Mouse (Mus musculus) kidney, adult 2 months (tissue): ENCODE data around the gene Lamb2. TPM values are rescaled to one million over a fixed set of nuclear protein-coding genes. Genes with fewer than 3 reads are reported as not detected.

Source experiments
- DNase-seq: peaks from one replicate; pipeline ENCODE4 v3.0.0; 2021
- H3K27ac ChIP-seq: fragments of 200-500 bp; 2 replicates; pipeline ENCODE4 v1.5.1; 2012; ENCODE audit warnings: low read depth, low read length, control low read depth, inconsistent platforms; ENCODE audit not compliant: insufficient read depth
- H3K27me3 ChIP-seq: fragments of 200-500 bp; replicated peaks from 2 replicates; pipeline ENCODE4 v1.6.1; 2012; ENCODE audit warnings: mild to moderate bottlenecking, moderate library complexity, low read length, inconsistent platforms; ENCODE audit not compliant: control insufficient read depth, insufficient read depth
- H3K36me3 ChIP-seq: fragments of 200-500 bp; 2 replicates; pipeline ENCODE4 v1.6.1; 2012; ENCODE audit warnings: mild to moderate bottlenecking, moderate library complexity, low read length, inconsistent platforms; ENCODE audit not compliant: control insufficient read depth, insufficient read depth
- H3K4me1 ChIP-seq: fragments of 200-500 bp; 2 replicates; pipeline ENCODE4 v1.6.1; 2011; ENCODE audit warnings: low read length; ENCODE audit not compliant: control insufficient read depth, insufficient read depth
- H3K4me3 ChIP-seq: fragments of 200-500 bp; 2 replicates; pipeline ENCODE4 v1.5.1; 2011; ENCODE audit warnings: mild to moderate bottlenecking, low read depth, low read length, control low read depth; ENCODE audit not compliant: insufficient read depth
- CTCF ChIP-seq: fragments of 200-500 bp; conservative IDR thresholded peaks from 2 replicates; pipeline ENCODE4 v1.5.1; 2011; ENCODE audit warnings: low read depth, mild to moderate bottlenecking, control low read depth, low read length, moderate library complexity, mixed read lengths; ENCODE audit not compliant: insufficient read depth, insufficient read length
- POLR2A ChIP-seq: fragments of 200-500 bp; IDR thresholded peaks from one replicate; pipeline ENCODE4 v1.6.1; 2011; ENCODE audit warnings: low read depth, low read length, control low read depth
- WGBS: fragments of 180-500 bp; shearing (Covaris S2); methylation state at CpG from one replicate; pipeline ENCODE4 v1.1.7; 2018; 5-methylcytosine and 5-hydroxymethylcytosine counted together
- polyA plus RNA-seq: library from polyadenylated mRNA; depleted of rRNA; stranded (reverse); fragments of >200 nt; gene quantifications from 2 replicates; pipeline ENCODE4 v1.2.3, GENCODE M21; 2012; rRNA removed

Lamb2 gene
- polyA plus RNA-seq, 1 experiment = 80.4 TPM

DNA sequence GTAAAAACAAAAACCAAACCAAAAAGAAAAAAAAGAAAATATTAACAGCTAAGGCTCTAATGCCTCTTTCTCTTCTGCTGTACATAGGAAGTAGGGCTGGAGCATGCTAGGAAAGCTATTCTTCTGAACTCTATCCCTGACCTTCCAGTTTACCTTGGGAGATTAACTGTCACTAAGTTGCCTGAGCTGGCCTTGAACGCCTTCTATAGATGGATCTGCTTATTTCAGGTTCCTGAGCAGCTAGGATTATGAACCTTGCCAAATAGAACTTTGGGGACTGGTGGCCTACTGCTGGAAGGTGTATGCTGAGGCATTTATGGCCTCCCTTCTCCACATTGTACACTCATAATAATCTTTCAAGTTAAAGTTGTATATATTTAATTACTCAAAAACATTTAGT lies 51.4 kb downstream of the Lamb2 start:
- no peak for DNase-seq
- Histone ChIP-seq H3K36me3 (peaks cover 4% of the 10 kb centered on the region), H3K27ac (no peak overlapping the region), H3K27me3 (no peaks in the 10 kb centered on the region), H3K4me1 (no peaks in the 10 kb centered on the region), H3K4me3 (no peak overlapping the region)
- no peak for TF ChIP-seq CTCF
- TF ChIP-seq POLR2A = no peak
- WGBS = 78% methylated on average over 1 of the region's 1 CpGs

DNA sequence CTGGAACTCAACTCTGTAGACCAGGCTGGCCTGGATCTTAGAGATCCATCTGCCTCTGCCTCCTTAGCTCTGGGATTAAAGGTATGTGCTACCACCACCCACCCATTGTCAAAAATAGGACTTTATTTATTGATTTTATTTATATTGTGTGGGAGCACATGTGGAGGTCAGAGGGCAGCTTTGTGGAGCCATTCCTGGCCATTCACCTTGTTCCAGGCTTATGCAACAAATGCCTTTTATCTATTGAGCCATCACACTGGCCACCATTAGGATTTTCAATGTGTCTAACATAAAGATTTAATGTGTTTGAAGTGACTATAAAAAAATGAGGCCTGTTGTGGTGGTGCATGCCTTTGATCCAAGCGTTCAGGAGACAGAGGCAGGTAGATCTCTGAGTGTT lies 52.0 kb downstream of the Lamb2 start:
- Histone ChIP-seq H3K4me1 (no peaks in the 10 kb centered on the region), H3K27ac (no peak overlapping the region), H3K27me3 (no peaks in the 10 kb centered on the region), H3K4me3 (no peak overlapping the region), H3K36me3 (peaks cover 4% of the 10 kb centered on the region)
- 88% methylated on average over 1 of the region's 1 CpGs for WGBS
- TF ChIP-seq CTCF (no peak), POLR2A (no peak)
- no peak for DNase-seq

Other genes with a start within 250 kb of the Lamb2 start
- gene Dag1, start 215.8 kb upstream of the Lamb2 start, polyA plus RNA-seq = 66.8 and 67.2 TPM in 2 replicates
- 38.9 and 39.3 TPM in 2 replicates for gene Nicn1, start 189.3 kb upstream of the Lamb2 start, polyA plus RNA-seq
- 77.5 and 84.2 TPM in 2 replicates for gene Amt, start 182.9 kb upstream of the Lamb2 start, polyA plus RNA-seq
- 125 and 179 TPM in 2 replicates for gene Rhoa, start 173.6 kb upstream of the Lamb2 start, polyA plus RNA-seq
- gene Tcta, start 173.6 kb upstream of the Lamb2 start, polyA plus RNA-seq = 53.0 and 55.3 TPM in 2 replicates
- 5,487 and 5,501 TPM in 2 replicates for gene Gpx1, start 140.8 kb upstream of the Lamb2 start, polyA plus RNA-seq
- 68.6 and 74.1 TPM in 2 replicates for gene Usp4, start 131.9 kb upstream of the Lamb2 start, polyA plus RNA-seq
- gene 1700102P08Rik, start 86.9 kb upstream of the Lamb2 start, polyA plus RNA-seq = 0.22 and 0.50 TPM in 2 replicates
- gene Ccdc36, start 51.3 kb upstream of the Lamb2 start, polyA plus RNA-seq = not detected in 2 replicates
- gene BC048562, start 43.3 kb upstream of the Lamb2 start, polyA plus RNA-seq = not detected in 2 replicates
- gene Ccdc71, start 19.2 kb upstream of the Lamb2 start, polyA plus RNA-seq = 26.0 and 33.5 TPM in 2 replicates
- 35.0 and 35.8 TPM in 2 replicates for gene Klhdc8b, start 18.2 kb upstream of the Lamb2 start, polyA plus RNA-seq
- gene Usp19, start 10.9 kb downstream of the Lamb2 start, polyA plus RNA-seq = 107 and 137 TPM in 2 replicates
- 175 and 188 TPM in 2 replicates for gene Qars, start 28.0 kb downstream of the Lamb2 start, polyA plus RNA-seq
- 76.3 and 85.5 TPM in 2 replicates for gene Qrich1, start 37.1 kb downstream of the Lamb2 start, polyA plus RNA-seq
- 52.3 and 60.0 TPM in 2 replicates for gene Impdh2, start 80.5 kb downstream of the Lamb2 start, polyA plus RNA-seq
- 64.7 and 74.3 TPM in 2 replicates for gene Ndufaf3, start 87.7 kb downstream of the Lamb2 start, polyA plus RNA-seq
- gene Dalrd3, start 90.2 kb downstream of the Lamb2 start, polyA plus RNA-seq = 220 and 295 TPM in 2 replicates
- 31.0 and 34.4 TPM in 2 replicates for gene Wdr6, start 99.0 kb downstream of the Lamb2 start, polyA plus RNA-seq
- gene P4htm, start 117.9 kb downstream of the Lamb2 start, polyA plus RNA-seq = 5.3 and 5.8 TPM in 2 replicates
- 34.9 and 36.9 TPM in 2 replicates for gene Arih2, start 169.7 kb downstream of the Lamb2 start, polyA plus RNA-seq
- 34.7 and 42.2 TPM in 2 replicates for gene Slc25a20, start 182.4 kb downstream of the Lamb2 start, polyA plus RNA-seq
- 19.0 and 19.8 TPM in 2 replicates for gene Prkar2a, start 209.6 kb downstream of the Lamb2 start, polyA plus RNA-seq